Mouse (Mus musculus) E14TG2a.4 (cell line): ENCODE data around the gene Tyw5.

Experiments
- H3K27me3 ChIP-seq: 2 replicates; pipeline ENCODE4 v1.6.1; 2014; ENCODE audit warnings: low read length, control low read depth; ENCODE audit not compliant: insufficient read depth
- H3K36me3 ChIP-seq: 2 replicates; pipeline ENCODE4 v1.6.1; 2014; ENCODE audit warnings: low read length, control low read depth; ENCODE audit not compliant: insufficient read depth
- H3K4me1 ChIP-seq: replicated peaks from 2 replicates; pipeline ENCODE4 v1.6.1; 2014; ENCODE audit warnings: low read depth, low read length, control low read depth
- H3K4me3 ChIP-seq: replicated peaks from 2 replicates; pipeline ENCODE4 v1.5.1; 2014; ENCODE audit warnings: mild to moderate bottlenecking, low read length
- H3K9me3 ChIP-seq: 2 replicates; pipeline ENCODE4 v1.6.1; 2014; ENCODE audit warnings: low read length, control low read depth
- CTCF ChIP-seq: conservative IDR thresholded peaks from 2 replicates; pipeline ENCODE4 v1.5.1; 2014; ENCODE audit warnings: low read length
- NANOG ChIP-seq: IDR thresholded peaks from 2 replicates; pipeline ENCODE4 v1.6.1; 2014; ENCODE audit warnings: borderline replicate concordance, low read length, mixed read lengths
- POU5F1 ChIP-seq: IDR thresholded peaks from 2 replicates; pipeline ENCODE4 v1.6.1; 2014; ENCODE audit warnings: low read length, borderline replicate concordance

The Tyw5 gene

GRCm38 (mm10) chr1:57369111-57369510, 37.8 kb downstream of the Tyw5 start:
- Histone ChIP-seq H3K27me3 (no peaks in the 10 kb centered on the region), H3K36me3 (peaks cover 9% of the 10 kb centered on the region), H3K4me1 (peaks cover 22% of the 10 kb centered on the region), H3K4me3 (no peak overlapping the region), H3K9me3 (peaks cover 10% of the 10 kb centered on the region; the same call in 1 of the 2 replicates)
- no peak for TF ChIP-seq NANOG
- TF ChIP-seq POU5F1: no peak
- no peak for TF ChIP-seq CTCF

- TF ChIP-seq CTCF (no peak), POU5F1 (no peak), NANOG (no peak)
- Histone ChIP-seq H3K9me3 (peaks cover 5% of the 10 kb centered on the region; the same call in 1 of the 2 replicates), H3K27me3 (no peaks in the 10 kb centered on the region)
Measured at GRCm38 (mm10) chr1:57367446-57367845, 39.5 kb downstream of the Tyw5 start.

GRCm38 (mm10) chr1:57358546-57358945, 48.4 kb downstream of the Tyw5 start:
- Histone ChIP-seq H3K36me3 (no peaks in the 10 kb centered on the region; the same call in 1 of the 2 replicates), H3K27me3 (no peaks in the 10 kb centered on the region), H3K4me1 (no peaks in the 10 kb centered on the region), H3K9me3 (no peaks in the 10 kb centered on the region), H3K4me3 (no peak overlapping the region)
- no peak for TF ChIP-seq POU5F1
- TF ChIP-seq NANOG: no peak
- no peak for TF ChIP-seq CTCF

More at GRCm38 (mm10) chr1:57367446-57367845, 39.5 kb downstream of the Tyw5 start:
- Histone ChIP-seq H3K36me3 (no peaks in the 10 kb centered on the region), H3K4me1 (peaks cover 22% of the 10 kb centered on the region), H3K4me3 (no peak overlapping the region)

- H3K4me3 ChIP-seq: no peak overlapping the region
- TF ChIP-seq NANOG (no peak), POU5F1 (no peak), CTCF (no peak)
- peaks cover 5% of the 10 kb centered on the region for H3K4me1 ChIP-seq
- H3K27me3 ChIP-seq: no peaks in the 10 kb centered on the region
- H3K9me3 ChIP-seq: no peaks in the 10 kb centered on the region
- H3K36me3 ChIP-seq: no peaks in the 10 kb centered on the region
Measured at GRCm38 (mm10) chr1:57351941-57352340, 55.0 kb downstream of the Tyw5 start.

- TF ChIP-seq CTCF: no peak
- TF ChIP-seq POU5F1: no peak
- TF ChIP-seq NANOG: no peak
- H3K4me3 ChIP-seq: no peak overlapping the region
Measured at GRCm38 (mm10) chr1:57347487-57347886, 59.4 kb downstream of the Tyw5 start.

GRCm38 (mm10) chr1:57341197-57341596, 65.7 kb downstream of the Tyw5 start:
- no peaks in the 10 kb centered on the region for H3K9me3 ChIP-seq
- peaks cover 37% of the 10 kb centered on the region for H3K4me1 ChIP-seq
- H3K36me3 ChIP-seq: no peaks in the 10 kb centered on the region
- H3K27me3 ChIP-seq: no peaks in the 10 kb centered on the region
- H3K4me3 ChIP-seq: no peak overlapping the region
- TF ChIP-seq CTCF: no peak
- TF ChIP-seq POU5F1: no peak
- TF ChIP-seq NANOG: no peak

More at GRCm38 (mm10) chr1:57347487-57347886, 59.4 kb downstream of the Tyw5 start:
- H3K9me3 ChIP-seq: no peaks in the 10 kb centered on the region
- H3K4me1 ChIP-seq: peaks cover 34% of the 10 kb centered on the region
- H3K27me3 ChIP-seq: no peaks in the 10 kb centered on the region
- no peaks in the 10 kb centered on the region for H3K36me3 ChIP-seq

GRCm38 (mm10) chr1:57339156-57339796, 67.6 kb downstream of the Tyw5 start:
- Histone ChIP-seq H3K9me3 (no peaks in the 10 kb centered on the region), H3K36me3 (no peaks in the 10 kb centered on the region), H3K4me3 (no peak overlapping the region), H3K4me1 (peaks cover 20% of the 10 kb centered on the region), H3K27me3 (no peaks in the 10 kb centered on the region)
- no peak for TF ChIP-seq POU5F1
- peak; percentile 83 for TF ChIP-seq CTCF
- no peak for TF ChIP-seq NANOG
